Mouse (Mus musculus) gastrocnemius, adult 2 months (tissue): ENCODE measurements at regions not wholly inside any gene's neighbourhood (a gene's known extent, or its start where the extent isn't known, plus 50 kb on each side); places are given as distances from the start of the nearest gene placed in this dataset.

ENCODE experiments used
- DNase-seq: peaks from one replicate; pipeline ENCODE4 v3.0.0; 2022
- H3K27ac ChIP-seq: fragments of 200-600 bp; 2 replicates; pipeline ENCODE4 v1.8.1; 2022; ENCODE audit warnings: mild to moderate bottlenecking
- H3K4me3 ChIP-seq: fragments of 200-600 bp; 2 replicates; pipeline ENCODE4 v1.8.1; 2022; ENCODE audit warnings: mild to moderate bottlenecking, moderate library complexity
- CTCF ChIP-seq: fragments of 200-600 bp; IDR thresholded peaks from 2 replicates; pipeline ENCODE4 v1.8.1; 2022; ENCODE audit warnings: antibody characterized with exemption, mild to moderate bottlenecking, moderate library complexity
- intact Hi-C: fragments of 180-260 bp; cut with DNase I; formaldehyde crosslinking; loops from one replicate; pipeline ENCODE4 v1.15.1; 2025

- DNase-seq = no peak
- H3K4me3 ChIP-seq = no peak overlapping the region
- no peak for TF ChIP-seq CTCF
- H3K27ac ChIP-seq = no peak overlapping the region
- intact Hi-C loops = no loop called here
Observed at GRCm38 (mm10) chr6:126588761-126589160, 53.5 kb upstream of the Kcna5 start.

- no peak for DNase-seq
- H3K27ac ChIP-seq = no peak overlapping the region
- H3K4me3 ChIP-seq = no peak overlapping the region
- intact Hi-C loops = no loop called here
- no peak for TF ChIP-seq CTCF
Observed at GRCm38 (mm10) chr6:126587476-126587875, 52.3 kb upstream of the Kcna5 start.

- TF ChIP-seq CTCF = no peak
- DNase-seq = peak; percentile 63
- Histone ChIP-seq H3K27ac (no peak overlapping the region), H3K4me3 (no peak overlapping the region)
- intact Hi-C loops = no loop called here
Observed at GRCm38 (mm10) chr6:126585813-126586212, 50.6 kb upstream of the Kcna5 start.
